Mouse (Mus musculus) liver, postnatal 0 days (tissue): Measurements from ENCODE around the gene Ehd2.

Experiments used
- CTCF ChIP-seq: sonication (generic); IDR thresholded peaks from 2 replicates; pipeline ENCODE4 v1.5.1; 2016; ENCODE audit warnings: antibody characterized with exemption, low read depth
- EP300 ChIP-seq: IDR thresholded peaks from 2 replicates; pipeline ENCODE4 v1.6.1; 2016; ENCODE audit warnings: antibody characterized with exemption, low read depth, mild to moderate bottlenecking

DNA sequence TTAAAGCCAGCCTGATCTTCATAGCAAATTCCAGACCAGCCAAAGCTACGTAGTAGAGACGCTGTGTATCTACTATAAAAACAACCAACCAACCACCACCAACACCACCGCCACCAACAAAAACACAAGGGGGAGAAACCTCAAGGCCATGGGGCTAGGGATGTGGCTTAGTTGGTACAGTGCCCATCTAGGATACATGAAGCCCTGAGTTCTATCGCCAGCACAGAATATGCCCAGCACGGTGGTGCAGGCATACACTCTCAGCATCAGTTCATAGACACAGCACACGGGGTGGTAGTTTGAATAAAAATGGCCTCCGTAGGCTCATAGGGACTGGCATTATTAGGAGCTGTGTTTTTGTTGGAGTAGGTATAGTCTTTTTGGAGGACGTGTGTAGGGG is 955 bp upstream of the Ehd2 start:
- TF ChIP-seq CTCF = no peak
- TF ChIP-seq EP300 = no peak
